16 mouse cellular contexts compared by ENCODE assay signal in genomic region chr6:53762586-53762985, GRCm38 (mm10). TPM values are rescaled to one million over a fixed set of nuclear protein-coding genes. Genes with fewer than 3 reads are reported as not detected.
"Had no signal": no experiment of that assay in that cellular context is flagged by ENCODE, and none has a peak within 500 bp of the region (broad histone marks: within the 10 kb centered on the region; RNA-seq: fewer than 3 reads in every experiment).

No protein-coding gene starts in this region.

- ATAC-seq: liver, embryonic 12.5 days had no signal

- H3K9me3 ChIP-seq: liver, embryonic 12.5 days; midbrain, embryonic 10.5 days; neural tube, embryonic 15.5 days had no signal

- DNase-seq: kidney, adult 8-10 months; kidney, postnatal 25 days; layer of hippocampus, postnatal 36 days; left cerebral cortex, postnatal 4 days; lung, embryonic 14.5 days; lung, postnatal 10 days; lung, postnatal 4 days; midbrain, embryonic 14.5 days; spleen, adult 18-20 months; thymus, adult 18-20 months; thymus, postnatal 14 days had no signal

- H3K4me3 ChIP-seq: liver, embryonic 12.5 days; midbrain, embryonic 10.5 days; myocyte; neural tube, embryonic 15.5 days had no signal

- H3K4me2 ChIP-seq: liver, embryonic 12.5 days; lung, embryonic 14.5 days; neural tube, embryonic 15.5 days had no signal

- H3K9ac ChIP-seq: liver, embryonic 12.5 days; lung, embryonic 14.5 days; neural tube, embryonic 15.5 days had no signal

- H3K36me3 ChIP-seq: liver, embryonic 12.5 days; midbrain, embryonic 10.5 days; neural tube, embryonic 15.5 days had no signal

- H3K27ac ChIP-seq: liver, embryonic 12.5 days; midbrain, embryonic 10.5 days; neural tube, embryonic 15.5 days had no signal

- H3K27me3 ChIP-seq: liver, embryonic 12.5 days; neural tube, embryonic 15.5 days had no signal

- H3K4me1 ChIP-seq: liver, embryonic 12.5 days had no signal

RNA-seq across cellular contexts. Expression of gene Tril, which starts 58.0 kb away (rescaled TPM):
- total RNA-seq: megakaryocyte, adult 5-6 weeks had no signal
